Mouse (Mus musculus): Measurements from ENCODE around the gene Hebp2.

Gene Hebp2

GRCm38 (mm10) chr10:18510663-18511062 lies 35.2 kb downstream of the Hebp2 start:
- no peak for DNase-seq (ENCODE audit: low read depth, low spot score)

GRCm38 (mm10) chr10:18508586-18508985 lies 37.3 kb downstream of the Hebp2 start:
- no peak for DNase-seq (ENCODE audit: low read depth, low spot score)

- no peak for DNase-seq (ENCODE audit: low read depth, low spot score)
These were observed 37.9 kb downstream of the Hebp2 start for GRCm38 (mm10) chr10:18507869-18508473.

GRCm38 (mm10) chr10:18506501-18506946 lies 39.4 kb downstream of the Hebp2 start:
- DNase-seq (ENCODE audit: low read depth, low spot score), result peak; percentile 79

- no peak for DNase-seq (ENCODE audit: low read depth, low spot score)
These were observed 40.2 kb downstream of the Hebp2 start for GRCm38 (mm10) chr10:18505690-18506089.

- DNase-seq (ENCODE audit: low read depth, low spot score), result no peak
These were observed 43.9 kb downstream of the Hebp2 start for GRCm38 (mm10) chr10:18501997-18502396.

- no peak for DNase-seq (ENCODE audit: low read depth, low spot score)
These were observed 48.8 kb downstream of the Hebp2 start for GRCm38 (mm10) chr10:18497066-18497465.

- DNase-seq (ENCODE audit: low read depth, low spot score), result no peak
These were observed 51.6 kb downstream of the Hebp2 start for GRCm38 (mm10) chr10:18494249-18494648.

- DNase-seq (ENCODE audit: low read depth, low spot score), result no peak
These were observed 52.6 kb downstream of the Hebp2 start for GRCm38 (mm10) chr10:18493010-18493894.

- no peak for DNase-seq (ENCODE audit: low read depth, low spot score)
These were observed 53.9 kb downstream of the Hebp2 start for GRCm38 (mm10) chr10:18491952-18492351.

GRCm38 (mm10) chr10:18489936-18490335 lies 55.9 kb downstream of the Hebp2 start:
- DNase-seq (ENCODE audit: low read depth, low spot score), result no peak

Data from R1 (cell line).